Mouse (Mus musculus) E14TG2a.4 (cell line): Measurements from ENCODE around the gene Emilin2.

Source experiments
- CTCF ChIP-seq: conservative IDR thresholded peaks from 2 replicates; pipeline ENCODE4 v1.5.1; 2014; ENCODE audit warnings: low read length
- POU5F1 ChIP-seq: IDR thresholded peaks from 2 replicates; pipeline ENCODE4 v1.6.1; 2014; ENCODE audit warnings: low read length, borderline replicate concordance

DNA sequence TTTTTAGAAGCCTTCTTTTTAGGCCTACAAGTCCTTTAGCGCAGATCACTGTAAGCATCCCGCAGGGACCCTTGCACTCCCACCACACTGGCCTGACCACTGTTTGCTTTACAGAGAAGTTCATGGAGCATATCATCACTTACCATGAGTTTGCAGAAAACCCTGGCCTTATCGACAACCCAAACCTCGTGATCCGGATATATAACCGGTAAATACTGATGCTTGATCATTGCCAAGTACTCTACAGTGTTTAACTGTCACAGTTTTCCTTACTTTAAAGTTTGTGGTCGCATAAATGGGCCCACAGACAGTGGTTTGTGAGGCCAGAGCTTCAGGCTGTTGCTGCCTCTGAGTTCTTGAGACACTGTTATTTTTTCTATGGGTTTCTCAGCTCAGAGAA lies 73.3 kb downstream of the Emilin2 start:
- TF ChIP-seq CTCF = no peak
- no peak for TF ChIP-seq POU5F1
